In the genomic region with DNA sequence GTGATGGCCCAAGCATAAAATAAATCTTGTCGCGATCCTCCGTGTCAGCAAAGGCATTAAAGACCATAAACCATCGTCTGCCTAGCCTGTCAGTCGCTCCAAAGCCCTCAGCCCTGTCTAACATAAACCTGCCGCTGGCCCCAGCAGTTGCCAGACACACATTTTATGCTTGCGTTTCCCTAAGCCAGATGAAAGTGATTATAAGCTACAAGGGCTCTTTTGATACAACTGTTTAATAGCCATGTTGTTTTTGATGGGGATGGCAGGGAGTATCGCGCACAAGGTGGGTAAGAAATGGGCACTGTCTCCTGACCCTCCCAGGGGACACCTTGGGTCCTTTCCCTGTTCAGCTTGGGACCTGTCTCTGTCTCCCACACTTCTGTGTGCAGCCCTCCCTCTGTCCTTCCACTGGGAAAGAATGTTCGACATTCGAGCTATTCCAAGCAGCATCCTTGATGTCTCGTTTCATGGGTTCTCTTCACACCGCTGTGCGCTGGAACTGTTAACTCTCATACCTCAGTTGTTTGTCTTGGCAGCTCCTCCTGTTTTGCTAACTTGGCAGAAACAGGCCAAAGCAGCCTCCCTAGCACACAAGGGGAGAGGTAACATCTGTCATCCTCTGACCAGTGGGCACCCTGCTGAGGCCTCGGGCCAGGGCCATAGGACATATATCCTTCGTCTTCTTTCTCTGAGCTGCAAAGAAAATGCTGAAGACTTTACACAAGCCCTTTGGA, we compare ENCODE assay signal across 12 mouse cellular contexts.
DNase-seq lines count a peak whose midpoint lies in the region; ATAC-seq and TF ChIP-seq lines count a peak whose summit lies in the region.
"Had no signal": no experiment of that assay in that cellular context is flagged by ENCODE, and none has a peak within 500 bp of the region (broad histone marks: within the 10 kb centered on the region; RNA-seq: fewer than 3 reads in every experiment).

No protein-coding gene starts in this region.

- TF ChIP-seq CTCF in left cerebral cortex, adult 2 months (IDR thresholded peaks at IDR 0.05): no peak
- no peak for TF ChIP-seq CTCF in midbrain, postnatal 0 days (IDR thresholded peaks at IDR 0.05)

- DNase-seq in left cerebral cortex, postnatal 4 days: peak; percentile 36
- DNase-seq in left cerebral cortex, adult 2 months (ENCODE audit: extremely low spot score in 1 of 2, low spot score in 2 of 2): no peak
- peak; percentile 63 for DNase-seq in embryo, embryonic 10.5 days (ENCODE audit: low spot score)
- DNase-seq in midbrain, postnatal 0 days (ENCODE audit: low spot score): peak; percentile 18
- DNase-seq in cerebellum, adult 8-10 months: no peak
- no peak for DNase-seq in frontal cortex, postnatal 36 days (ENCODE audit: low spot score in 2 of 2)
- no peak for DNase-seq in thymus, postnatal 14 days
- DNase-seq: adrenal gland, postnatal 25 days; retina, postnatal 1 day had no signal

- H3K9me3 ChIP-seq in kidney, embryonic 15.5 days (replicated peaks): no peaks in the 10 kb centered on the region
- H3K9me3 ChIP-seq in midbrain, postnatal 0 days (ENCODE audit: low read length): no peaks in the 10 kb centered on the region
- H3K9me3 ChIP-seq: embryonic facial prominence, embryonic 15.5 days had no signal

- H3K4me2 ChIP-seq in kidney, embryonic 15.5 days: peak overlapping the region; percentile 31; the same call in 1 of the 2 replicates
- H3K4me2 ChIP-seq in midbrain, postnatal 0 days (ENCODE audit: low read depth, low read length, poor library complexity, severe bottlenecking): no peak overlapping the region
- H3K4me2 ChIP-seq: embryonic facial prominence, embryonic 15.5 days had no signal

- intact Hi-C loops in left cerebral cortex, postnatal 4 days (cut with DNase I): no loop called here
- intact Hi-C loops in left cerebral cortex, adult 2 months (cut with DNase I): no loop called here

- no peaks in the 10 kb centered on the region for H3K27me3 ChIP-seq in kidney, embryonic 15.5 days
- H3K27me3 ChIP-seq in midbrain, postnatal 0 days (ENCODE audit: insufficient read depth, low read length): no peaks in the 10 kb centered on the region
- H3K27me3 ChIP-seq: embryonic facial prominence, embryonic 15.5 days had no signal

- peak; percentile 91 for ATAC-seq in kidney, embryonic 15.5 days (replicated peaks; ENCODE audit: low FRiP score)
- no peak for ATAC-seq in midbrain, postnatal 0 days (ENCODE audit: low FRiP score)

- H3K4me1 ChIP-seq in kidney, embryonic 15.5 days: peaks cover 20% of the 10 kb centered on the region
- no peaks in the 10 kb centered on the region for H3K4me1 ChIP-seq in midbrain, postnatal 0 days (ENCODE audit: insufficient read depth, low read length)

- H3K36me3 ChIP-seq in kidney, embryonic 15.5 days: no peaks in the 10 kb centered on the region
- no peaks in the 10 kb centered on the region for H3K36me3 ChIP-seq in midbrain, postnatal 0 days (ENCODE audit: insufficient read depth, low read length)
- H3K36me3 ChIP-seq: embryonic facial prominence, embryonic 15.5 days had no signal

- no peak overlapping the region for H3K9ac ChIP-seq in kidney, embryonic 15.5 days
- no peak overlapping the region for H3K9ac ChIP-seq in midbrain, postnatal 0 days (replicated peaks; ENCODE audit: low read length, poor library complexity, severe bottlenecking)
- H3K9ac ChIP-seq: embryonic facial prominence, embryonic 15.5 days had no signal

- H3K27ac ChIP-seq in left cerebral cortex, adult 2 months: no peak overlapping the region
- H3K27ac ChIP-seq in kidney, embryonic 15.5 days: peak overlapping the region; percentile 81
- no peak overlapping the region for H3K27ac ChIP-seq in midbrain, postnatal 0 days (ENCODE audit: low read depth, low read length)
- H3K27ac ChIP-seq: embryonic facial prominence, embryonic 15.5 days; macrophage had no signal

- 10% methylated on average over 16 of the region's 16 CpGs for WGBS in kidney, embryonic 15.5 days
- WGBS in midbrain, postnatal 0 days: 73% methylated on average over 16 of the region's 16 CpGs

- no peak overlapping the region for H3K4me3 ChIP-seq in left cerebral cortex, adult 2 months
- H3K4me3 ChIP-seq in kidney, embryonic 15.5 days (replicated peaks): no peak overlapping the region
- H3K4me3 ChIP-seq in midbrain, postnatal 0 days (ENCODE audit: low read depth, low read length): no peak overlapping the region
- H3K4me3 ChIP-seq: embryonic facial prominence, embryonic 15.5 days had no signal

Comparison
In these comparisons a context has a peak if more than half of its experiments do, and no peak if none do; other contexts are left out.
1. DNase-seq: peak in left cerebral cortex, postnatal 4 days (single experiment), embryo, embryonic 10.5 days (single experiment) and midbrain, postnatal 0 days (single experiment); none in left cerebral cortex, adult 2 months (0 of 2), cerebellum, adult 8-10 months (single experiment), frontal cortex, postnatal 36 days (0 of 2) and thymus, postnatal 14 days (single experiment).